Mouse (Mus musculus) kidney, adult 2 months (tissue): ENCODE results near the gene Ptpn14.

Experiments used
- CTCF ChIP-seq: fragments of 200-500 bp; conservative IDR thresholded peaks from 2 replicates; pipeline ENCODE4 v1.5.1; 2011; ENCODE audit warnings: low read depth, mild to moderate bottlenecking, control low read depth, low read length, moderate library complexity, mixed read lengths; ENCODE audit not compliant: insufficient read depth, insufficient read length
- POLR2A ChIP-seq: fragments of 200-500 bp; IDR thresholded peaks from one replicate; pipeline ENCODE4 v1.6.1; 2011; ENCODE audit warnings: low read depth, low read length, control low read depth

DNA sequence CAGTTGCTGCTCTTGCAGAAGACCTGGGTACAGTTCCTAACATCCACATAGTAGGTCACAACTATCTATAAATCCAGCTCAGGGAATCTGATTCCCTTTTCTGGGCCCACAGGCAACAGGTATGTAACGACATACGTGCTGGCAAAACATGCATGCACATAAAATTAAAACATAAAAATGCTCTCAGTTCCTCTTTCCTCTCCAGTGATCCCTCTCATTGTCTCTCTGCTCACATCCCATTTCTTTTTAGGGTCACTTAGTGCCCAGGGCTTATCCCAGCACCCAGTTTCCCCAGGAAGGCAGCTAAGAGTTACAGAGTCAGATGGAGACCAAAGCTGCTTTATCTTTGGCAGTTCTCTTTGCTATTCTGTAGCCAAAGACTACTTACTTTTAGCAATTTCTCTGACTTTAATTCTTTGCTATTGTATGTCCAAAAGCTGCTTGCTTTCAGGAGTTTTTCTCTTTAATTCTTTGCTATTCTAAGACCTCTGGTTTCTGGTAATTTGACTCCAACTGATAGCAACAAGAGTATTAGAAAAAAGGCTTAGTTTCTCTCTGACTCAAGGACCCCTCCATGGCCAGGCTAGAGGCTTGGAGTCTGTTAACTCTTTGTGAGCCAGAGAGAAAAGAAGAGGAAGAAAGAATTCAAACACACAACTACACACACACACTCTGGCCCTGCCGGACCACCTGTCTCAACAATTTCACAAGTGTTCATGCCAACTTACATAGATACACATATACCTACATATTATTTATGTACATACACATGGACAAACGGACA lies 38.8 kb upstream of the Ptpn14 start:
- TF ChIP-seq CTCF (no peak), POLR2A (no peak)
